Mouse (Mus musculus) kidney, adult 18-20 months (tissue): ENCODE results near the gene Ano1.

Source experiments
- DNase-seq: peaks from one replicate; pipeline ENCODE4 v3.0.0; 2021

The Ano1 gene

GRCm38 (mm10) chr7:144751833-144752232 lies at the start of gene Ano1:
Ano1 (minus strand) TSS chr7:144751974.
- no peak for DNase-seq

- no peak for DNase-seq
Measured at GRCm38 (mm10) chr7:144798471-144798870, 46.7 kb upstream of the Ano1 start.

DNA sequence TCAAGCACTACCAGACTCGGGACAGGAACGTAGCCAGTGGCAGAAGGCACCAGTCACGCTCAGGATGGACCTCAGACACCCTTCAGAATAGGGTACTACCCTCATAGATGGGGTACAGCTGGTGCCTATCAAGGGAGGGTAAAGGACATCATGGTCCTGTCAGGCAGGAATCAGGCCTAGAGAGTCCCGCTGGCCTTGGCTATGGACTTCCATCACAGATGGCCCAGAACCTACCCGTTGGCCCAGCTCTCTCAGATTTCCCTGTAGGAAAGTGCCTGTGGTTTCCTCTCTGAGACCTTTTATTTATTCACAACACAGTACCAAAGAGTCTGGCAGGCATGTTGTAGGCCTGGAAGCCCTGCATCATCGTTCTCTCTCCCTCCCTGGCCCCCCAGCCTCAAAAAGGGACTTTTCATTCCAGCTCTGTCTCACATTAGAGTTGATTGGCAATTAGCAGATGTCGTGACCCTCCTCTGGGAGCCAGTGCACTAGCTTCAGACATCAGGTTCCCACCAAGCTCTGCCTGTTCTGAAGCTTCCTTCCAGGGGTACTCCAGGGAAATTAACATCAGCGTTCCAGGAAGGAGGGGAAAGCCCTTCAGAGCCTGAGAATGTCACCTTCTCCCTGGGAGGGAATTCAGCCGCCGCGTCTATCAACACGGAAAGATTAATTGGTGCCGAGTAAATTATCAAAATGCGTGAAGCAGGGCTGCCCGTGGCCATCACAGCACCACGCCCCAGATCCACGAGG lies 45.4 kb upstream of the Ano1 start:
- DNase-seq, result no peak

- no peak for DNase-seq
Measured at GRCm38 (mm10) chr7:144795976-144796474, 44.3 kb upstream of the Ano1 start.

GRCm38 (mm10) chr7:144793296-144793695 lies 41.5 kb upstream of the Ano1 start:
- peak; percentile 51 for DNase-seq

GRCm38 (mm10) chr7:144791426-144791825 lies 39.7 kb upstream of the Ano1 start:
- DNase-seq, result no peak

GRCm38 (mm10) chr7:144789601-144790556 lies 38.1 kb upstream of the Ano1 start:
- no peak for DNase-seq

DNA sequence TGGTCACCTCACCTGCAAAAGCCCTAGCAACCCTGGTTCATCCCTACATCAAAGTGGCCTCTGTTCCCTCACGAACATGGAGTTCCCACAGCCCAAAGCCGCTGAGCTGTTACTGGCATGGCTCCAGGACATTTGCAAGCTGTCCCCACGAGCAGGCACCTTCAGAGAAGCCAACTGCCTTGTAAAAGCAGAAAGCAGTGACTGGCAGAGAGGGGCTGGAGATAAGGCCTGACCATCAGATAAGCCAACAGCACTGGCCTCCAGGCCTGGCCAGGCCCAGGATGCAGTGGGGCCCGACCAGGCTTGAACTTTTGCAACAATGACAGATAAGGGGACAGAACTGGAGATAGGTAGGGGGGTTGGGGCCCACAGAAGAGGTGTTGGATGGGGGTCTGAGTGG lies 36.9 kb upstream of the Ano1 start:
- DNase-seq, result no peak

DNA sequence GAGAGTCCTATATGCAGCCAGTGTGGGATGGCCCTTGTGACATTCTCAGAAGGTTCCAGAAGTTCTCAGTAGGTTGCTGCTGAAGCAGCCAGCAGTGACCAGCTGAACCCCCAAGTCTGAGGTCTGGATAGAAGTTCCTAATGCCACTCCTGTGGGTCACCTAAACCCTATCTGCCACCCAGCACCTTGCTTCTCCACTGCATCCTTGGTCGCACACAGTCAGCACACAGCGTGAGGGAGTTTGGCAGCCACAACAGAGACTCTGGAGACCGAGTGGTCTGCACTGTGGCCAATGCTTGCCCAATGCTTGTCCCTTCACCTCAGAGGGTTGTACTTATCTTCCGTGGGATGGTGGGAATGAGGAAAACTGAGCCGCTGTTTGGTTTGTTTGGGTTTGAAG lies 35.7 kb upstream of the Ano1 start:
- no peak for DNase-seq

- DNase-seq, result no peak
Measured at GRCm38 (mm10) chr7:144786571-144786970, 34.8 kb upstream of the Ano1 start.

GRCm38 (mm10) chr7:144784176-144784575 lies 32.4 kb upstream of the Ano1 start:
- DNase-seq, result no peak

DNA sequence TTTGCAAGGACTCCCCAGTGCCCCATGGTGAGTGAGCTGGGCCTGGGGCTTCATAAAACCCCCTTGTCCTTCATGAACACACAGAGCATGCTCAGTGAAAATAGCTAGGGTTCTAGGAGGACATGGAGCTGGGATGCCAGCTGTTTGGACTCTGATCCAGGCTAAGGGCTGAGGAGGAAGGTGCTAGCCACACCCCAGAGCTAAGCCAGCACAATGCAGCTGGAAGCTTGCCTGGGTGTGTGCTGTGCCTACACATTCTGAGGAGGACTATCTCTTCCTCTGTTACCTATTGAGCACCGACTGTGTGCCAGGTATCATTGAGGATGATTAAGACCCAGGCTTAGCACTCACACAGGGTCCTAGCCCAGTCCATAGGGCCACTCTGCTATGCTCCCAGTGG lies 30.6 kb upstream of the Ano1 start:
- no peak for DNase-seq

- DNase-seq, result peak; percentile 32
Measured at GRCm38 (mm10) chr7:144781337-144781736, 29.6 kb upstream of the Ano1 start.

DNA sequence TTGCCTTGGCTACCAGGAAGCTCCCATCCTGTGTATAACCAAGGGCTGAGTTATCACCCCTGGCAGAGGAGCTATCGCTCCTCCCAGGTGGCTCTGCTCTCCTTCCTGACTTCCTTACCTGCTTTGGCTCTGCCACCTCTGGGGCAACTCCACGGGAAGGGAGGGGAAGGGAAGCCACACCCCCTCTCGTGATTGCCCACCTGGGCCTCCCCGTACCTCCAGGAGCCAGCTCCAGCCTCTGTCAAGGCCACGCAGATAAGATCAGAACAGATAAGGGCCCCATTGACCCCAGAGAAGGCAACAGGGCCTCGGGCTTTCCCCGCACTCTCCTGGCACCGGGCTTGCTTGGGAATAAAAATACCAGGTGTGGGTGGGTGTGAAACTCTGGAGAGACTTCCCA lies 28.4 kb upstream of the Ano1 start:
- no peak for DNase-seq

- no peak for DNase-seq
Measured at GRCm38 (mm10) chr7:144779691-144780090, 27.9 kb upstream of the Ano1 start.

GRCm38 (mm10) chr7:144777805-144778204 lies 26.0 kb upstream of the Ano1 start:
- DNase-seq, result no peak

- DNase-seq, result peak; percentile 85
Measured at GRCm38 (mm10) chr7:144775804-144776447, 24.2 kb upstream of the Ano1 start.

DNA sequence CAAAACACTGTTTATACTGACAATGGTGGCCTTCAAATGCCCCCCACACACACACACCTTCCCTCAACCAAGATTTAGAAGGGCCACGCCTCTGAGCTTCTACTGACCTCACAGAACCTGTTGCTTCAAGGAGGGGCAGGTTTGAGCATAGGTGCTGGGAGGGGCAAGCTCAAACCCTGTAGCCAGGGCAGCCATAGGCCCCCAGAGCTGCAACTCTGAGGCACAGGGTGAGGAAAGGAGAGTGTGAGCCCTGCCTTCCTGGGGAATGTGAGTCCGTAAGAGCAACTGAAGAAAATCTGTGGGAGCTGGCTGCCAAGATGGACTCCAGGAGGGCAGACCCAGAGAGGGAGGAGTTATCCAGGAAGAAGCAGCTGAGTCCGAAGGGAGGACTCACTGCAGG lies 23.4 kb upstream of the Ano1 start:
- no peak for DNase-seq

DNA sequence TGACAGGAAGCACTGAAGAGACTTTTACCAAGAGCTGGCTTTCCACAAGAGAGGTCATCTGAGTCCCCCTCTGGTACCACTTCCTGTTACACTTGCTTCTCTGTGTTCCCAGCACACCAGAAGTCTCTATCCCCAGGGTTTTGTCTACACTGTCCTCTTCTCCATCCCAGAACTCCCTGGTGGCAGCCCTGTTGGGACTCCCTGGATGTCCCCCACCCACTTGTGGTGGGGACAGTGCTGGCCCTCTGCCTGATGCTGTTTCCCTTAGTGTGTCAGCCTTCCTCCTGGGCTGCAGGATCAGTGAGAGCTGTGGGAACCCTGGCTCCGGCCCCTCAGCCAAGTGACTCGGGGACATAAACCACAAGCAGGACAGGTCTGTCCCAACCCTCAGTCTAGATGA lies 22.5 kb upstream of the Ano1 start:
- no peak for DNase-seq

GRCm38 (mm10) chr7:144770116-144770515 lies 18.3 kb upstream of the Ano1 start:
- no peak for DNase-seq

DNA sequence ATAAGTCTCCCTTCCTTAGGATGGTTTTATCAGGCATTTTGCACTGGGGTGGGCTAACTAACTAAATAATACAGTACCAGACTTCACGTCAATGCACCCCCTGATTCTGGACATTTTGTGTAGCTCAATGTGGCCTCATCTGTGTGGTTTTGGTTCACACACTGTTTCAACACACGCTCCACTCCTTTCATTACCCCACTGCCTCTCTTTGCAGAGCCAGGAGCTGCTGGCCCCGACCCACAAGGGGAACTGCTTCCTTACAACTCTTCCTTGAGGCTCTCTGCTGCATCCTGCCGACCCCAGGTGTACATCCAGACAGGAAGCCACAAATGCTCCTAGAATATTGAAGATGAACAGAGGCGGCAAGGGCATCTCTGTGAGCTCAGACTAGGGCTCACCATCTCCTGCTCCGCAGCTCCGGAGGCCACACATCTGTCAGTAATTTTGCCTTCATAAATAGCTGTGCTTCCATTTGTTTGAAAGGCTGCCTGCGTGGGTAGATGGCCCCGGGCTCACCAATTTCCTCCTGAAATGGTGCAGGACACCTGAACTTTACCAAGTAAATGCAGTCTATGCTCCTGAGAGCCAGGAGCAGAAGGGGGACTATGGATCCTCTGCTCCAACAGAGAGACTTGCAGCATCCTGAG lies 17.8 kb upstream of the Ano1 start:
- DNase-seq, result no peak

GRCm38 (mm10) chr7:144768845-144769244 lies 17.1 kb upstream of the Ano1 start:
- DNase-seq, result no peak
